Mouse (Mus musculus): ENCODE results near the gene Wdr66. TPM values are rescaled to one million over a fixed set of nuclear protein-coding genes. Genes with fewer than 3 reads are reported as not detected.

The Wdr66 gene
- polyA plus RNA-seq, 1 experiment from 2014 or later, result 1.3 TPM

- 68% methylated on average over 7 of the region's 7 CpGs for WGBS
- H3K4me3 ChIP-seq (replicated peaks), result peak overlapping the region; percentile 98
- H3K27me3 ChIP-seq, result no peaks in the 10 kb centered on the region
- peaks cover 43% of the 10 kb centered on the region for H3K4me1 ChIP-seq
- no peak for ATAC-seq (ENCODE audit: low FRiP score)
- peaks cover 12% of the 10 kb centered on the region for H3K36me3 ChIP-seq (replicated peaks)
- peak overlapping the region; percentile 99 for H3K9ac ChIP-seq
- no peaks in the 10 kb centered on the region for H3K9me3 ChIP-seq
- H3K27ac ChIP-seq, result peak overlapping the region; percentile 100
- peak overlapping the region; percentile 63 for H3K4me2 ChIP-seq
Measured at GRCm38 (mm10) chr5:123346701-123347270, 94.9 kb downstream of the Wdr66 start.

- Histone ChIP-seq H3K9me3 (no peaks in the 10 kb centered on the region), H3K4me2 (0 out of 2 replicates have a peak overlapping the region, but pooled peaks have one; percentile 63), H3K9ac (no peak overlapping the region), H3K4me1 (peaks cover 43% of the 10 kb centered on the region), H3K4me3 (replicated peaks) (no peak overlapping the region), H3K36me3 (replicated peaks) (peaks cover 24% of the 10 kb centered on the region), H3K27me3 (no peaks in the 10 kb centered on the region), H3K27ac (no peak overlapping the region)
- WGBS, result 77% methylated on average over 2 of the region's 2 CpGs
- ATAC-seq (ENCODE audit: low FRiP score), result no peak
Measured at GRCm38 (mm10) chr5:123347985-123348384, 96.1 kb downstream of the Wdr66 start.

- Histone ChIP-seq H3K4me2 (no peak overlapping the region), H3K36me3 (replicated peaks) (peaks cover 39% of the 10 kb centered on the region)
Measured at GRCm38 (mm10) chr5:123350386-123350785, 98.5 kb downstream of the Wdr66 start.

DNA sequence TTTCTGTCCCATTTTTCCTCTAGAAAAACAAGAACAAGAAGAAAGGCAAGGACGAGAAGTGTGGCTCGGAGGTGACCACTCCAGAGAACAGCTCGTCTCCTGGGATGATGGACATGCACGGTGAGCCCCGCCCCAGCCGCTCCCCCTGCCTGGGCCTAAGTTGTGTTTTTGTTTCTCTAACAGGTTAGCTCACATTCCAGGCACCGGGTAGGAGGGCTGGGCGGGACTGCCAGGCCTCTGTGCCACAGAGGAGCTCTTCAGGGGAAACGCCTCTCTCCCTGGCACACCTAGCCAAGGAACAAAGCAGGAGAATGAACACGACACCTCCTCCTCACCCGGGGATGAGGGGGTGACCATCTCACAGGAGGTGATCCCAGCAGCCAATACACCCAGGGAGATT, 104.0 kb downstream of the Wdr66 start:
- peaks cover 86% of the 10 kb centered on the region for H3K36me3 ChIP-seq (replicated peaks)
- no peak overlapping the region for H3K4me3 ChIP-seq (replicated peaks)
- no peak for ATAC-seq (ENCODE audit: low FRiP score)
- H3K27me3 ChIP-seq, result no peaks in the 10 kb centered on the region
- 83% methylated on average over 11 of the region's 11 CpGs for WGBS
- no peaks in the 10 kb centered on the region for H3K9me3 ChIP-seq
- no peak overlapping the region for H3K9ac ChIP-seq
- no peak overlapping the region for H3K4me2 ChIP-seq
- H3K4me1 ChIP-seq, result peaks cover 9% of the 10 kb centered on the region
- H3K27ac ChIP-seq, result no peak overlapping the region

More at GRCm38 (mm10) chr5:123350386-123350785, 98.5 kb downstream of the Wdr66 start:
- Histone ChIP-seq H3K27ac (no peak overlapping the region), H3K4me1 (peaks cover 35% of the 10 kb centered on the region), H3K4me3 (replicated peaks) (no peak overlapping the region), H3K9ac (no peak overlapping the region), H3K9me3 (no peaks in the 10 kb centered on the region), H3K27me3 (no peaks in the 10 kb centered on the region)
- no peak for ATAC-seq (ENCODE audit: low FRiP score)
- 77% methylated on average over 10 of the region's 10 CpGs for WGBS

DNA sequence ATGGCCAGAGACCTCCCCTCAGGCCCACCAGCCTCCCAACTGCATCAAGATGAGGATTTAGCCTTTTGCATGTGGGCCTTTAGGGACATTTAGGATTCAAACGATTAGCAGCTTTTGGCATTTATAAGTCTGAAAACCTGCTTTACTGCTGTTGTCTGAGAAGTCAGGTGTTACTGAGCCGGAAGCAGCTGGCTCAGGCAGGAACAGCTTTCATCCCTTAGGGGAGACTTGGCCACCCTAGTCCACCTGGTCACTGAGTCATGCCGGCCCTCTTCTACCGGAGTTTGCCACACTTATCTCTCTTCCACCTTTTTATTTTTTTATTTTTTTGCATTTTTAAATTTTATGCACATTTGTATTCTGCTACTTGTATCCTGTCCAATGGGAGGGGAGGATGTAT, 105.4 kb downstream of the Wdr66 start:
- 95% methylated on average over 4 of the region's 4 CpGs for WGBS
- no peak overlapping the region for H3K9ac ChIP-seq
- H3K27me3 ChIP-seq, result no peaks in the 10 kb centered on the region
- H3K27ac ChIP-seq, result no peak overlapping the region
- no peak overlapping the region for H3K4me2 ChIP-seq
- ATAC-seq (ENCODE audit: low FRiP score), result no peak
- peaks cover 90% of the 10 kb centered on the region for H3K36me3 ChIP-seq (replicated peaks)
- no peaks in the 10 kb centered on the region for H3K9me3 ChIP-seq
- no peak overlapping the region for H3K4me3 ChIP-seq (replicated peaks)
- H3K4me1 ChIP-seq, result no peaks in the 10 kb centered on the region; the same call in 1 of the 2 replicates

DNA sequence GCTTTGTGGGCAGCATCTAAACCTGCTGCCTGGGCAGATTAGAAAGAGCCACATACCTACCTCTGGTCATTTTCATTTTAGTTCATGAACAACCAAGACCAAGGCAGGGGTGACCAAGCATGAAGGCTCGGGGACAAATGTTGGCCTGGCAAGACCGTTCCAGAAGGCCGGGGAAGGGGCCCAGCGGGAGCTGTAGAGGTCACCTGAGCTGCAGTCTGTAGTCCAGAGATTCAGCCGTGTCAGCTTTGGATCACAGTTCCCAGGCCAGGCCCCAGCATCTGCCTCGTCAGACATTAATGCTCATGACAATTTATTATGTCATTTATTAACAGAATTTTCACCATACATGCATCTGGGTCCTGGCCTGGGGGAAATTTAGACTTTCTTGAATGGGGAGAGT, 107.5 kb downstream of the Wdr66 start:
- no peak overlapping the region for H3K27ac ChIP-seq
- H3K36me3 ChIP-seq (replicated peaks), result peaks cover 99% of the 10 kb centered on the region
- no peak overlapping the region for H3K4me2 ChIP-seq
- H3K9ac ChIP-seq, result no peak overlapping the region
- H3K27me3 ChIP-seq, result no peaks in the 10 kb centered on the region
- WGBS, result 93% methylated on average over 6 of the region's 6 CpGs
- no peak for ATAC-seq (ENCODE audit: low FRiP score)
- no peaks in the 10 kb centered on the region for H3K4me1 ChIP-seq
- H3K4me3 ChIP-seq (replicated peaks), result no peak overlapping the region
- H3K9me3 ChIP-seq, result no peaks in the 10 kb centered on the region

DNA sequence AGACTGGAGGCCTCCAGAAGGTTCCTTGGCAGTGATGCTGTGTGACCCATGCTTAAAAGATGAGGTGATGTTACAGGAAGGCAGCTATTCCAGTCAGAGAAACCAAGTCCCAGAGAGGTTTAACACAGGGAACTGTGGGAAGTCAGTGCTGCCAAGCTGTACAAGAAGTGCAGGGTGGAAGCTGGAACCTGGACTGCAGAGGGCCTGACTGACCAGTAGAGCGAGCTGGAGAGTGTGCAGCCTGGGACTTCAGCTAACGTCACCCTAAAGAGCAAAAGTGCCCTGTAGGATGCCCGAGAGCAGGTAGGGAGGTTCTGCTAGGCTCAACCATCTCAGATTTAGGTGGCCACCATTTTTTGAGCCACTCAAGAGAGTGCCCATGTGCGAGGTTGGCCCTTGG, 111.0 kb downstream of the Wdr66 start:
- Histone ChIP-seq H3K4me1 (no peaks in the 10 kb centered on the region), H3K4me3 (replicated peaks) (no peak overlapping the region), H3K9me3 (no peaks in the 10 kb centered on the region), H3K4me2 (no peak overlapping the region), H3K27ac (no peak overlapping the region), H3K9ac (no peak overlapping the region), H3K27me3 (no peaks in the 10 kb centered on the region), H3K36me3 (replicated peaks) (peaks cover 94% of the 10 kb centered on the region)
- ATAC-seq (ENCODE audit: low FRiP score), result no peak
- WGBS, result 83% methylated on average over 4 of the region's 4 CpGs

DNA sequence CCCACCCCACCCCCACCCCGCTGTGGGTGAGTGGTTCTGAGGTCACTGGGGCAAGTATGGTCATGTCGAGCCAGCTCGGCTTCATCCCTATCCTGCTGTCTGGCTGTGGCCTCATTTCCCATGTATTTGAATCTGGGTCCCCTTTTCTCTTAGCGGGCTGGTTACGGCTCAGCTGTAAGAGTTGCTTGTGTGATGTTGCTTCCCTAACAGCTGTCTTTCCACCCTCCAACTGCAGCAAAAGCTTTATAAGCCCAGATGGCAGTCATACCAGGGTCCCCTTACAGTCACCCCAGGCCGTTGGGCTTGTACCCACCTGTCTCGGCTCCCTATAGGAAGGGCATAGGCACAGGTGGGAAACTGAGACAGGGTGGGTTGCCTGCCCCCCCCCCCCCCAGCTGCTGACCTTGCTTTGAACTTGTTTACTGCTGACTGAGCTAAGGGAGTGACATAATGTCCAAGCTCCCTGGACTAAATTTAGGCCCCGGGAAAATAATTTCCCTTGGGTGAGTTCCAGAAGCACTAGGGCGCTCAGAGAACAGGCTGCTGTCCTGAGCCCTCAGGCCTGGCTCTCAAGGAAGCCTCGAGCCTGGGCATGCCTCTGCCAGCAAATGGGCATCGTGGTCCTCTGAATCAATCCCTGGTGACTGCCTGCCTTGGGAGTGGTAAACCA, 112.5 kb downstream of the Wdr66 start:
- H3K27ac ChIP-seq, result 0 out of 2 replicates have a peak overlapping the region, but pooled peaks have one; percentile 5
- H3K27me3 ChIP-seq, result no peaks in the 10 kb centered on the region
- no peak for ATAC-seq (ENCODE audit: low FRiP score)
- H3K36me3 ChIP-seq (replicated peaks), result peaks cover 93% of the 10 kb centered on the region
- no peaks in the 10 kb centered on the region for H3K9me3 ChIP-seq
- no peak overlapping the region for H3K9ac ChIP-seq
- H3K4me1 ChIP-seq, result no peaks in the 10 kb centered on the region
- WGBS, result 92% methylated on average over 11 of the region's 11 CpGs
- no peak overlapping the region for H3K4me3 ChIP-seq (replicated peaks)
- no peak overlapping the region for H3K4me2 ChIP-seq

DNA sequence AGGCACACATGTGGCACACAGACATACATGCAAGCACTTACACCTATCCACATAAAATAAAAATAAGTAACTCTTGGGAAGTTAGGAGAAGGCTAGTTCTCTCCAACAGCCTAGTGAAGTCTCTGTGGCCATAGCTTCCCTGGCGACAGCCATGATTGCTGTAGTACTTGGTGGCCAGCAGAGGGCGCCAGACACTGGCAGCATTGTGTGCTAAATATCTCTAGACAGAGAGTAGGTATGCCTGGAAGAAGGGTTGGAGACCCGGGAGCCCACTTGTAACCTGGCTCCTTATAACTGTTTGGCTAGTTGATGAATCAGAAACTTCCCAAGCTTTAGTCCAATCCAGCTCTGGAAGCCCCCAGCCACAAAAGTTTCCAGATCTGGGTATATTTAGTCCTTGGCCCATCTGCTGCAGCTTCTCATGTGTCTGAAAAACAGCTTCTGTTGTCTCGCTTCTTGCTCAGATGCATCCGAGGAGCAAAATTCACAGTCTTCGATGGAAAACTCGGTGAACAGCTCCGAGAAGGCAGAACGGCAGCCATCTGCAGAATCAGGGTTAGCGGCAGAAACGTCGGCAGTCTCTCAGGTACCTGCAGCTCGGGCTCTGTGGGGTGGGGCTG, 117.1 kb downstream of the Wdr66 start:
- Histone ChIP-seq H3K9me3 (no peaks in the 10 kb centered on the region), H3K27ac (no peak overlapping the region), H3K4me1 (no peaks in the 10 kb centered on the region), H3K27me3 (no peaks in the 10 kb centered on the region), H3K9ac (no peak overlapping the region), H3K4me2 (no peak overlapping the region), H3K4me3 (replicated peaks) (no peak overlapping the region), H3K36me3 (replicated peaks) (peaks cover 91% of the 10 kb centered on the region)
- WGBS, result 82% methylated on average over 13 of the region's 13 CpGs
- no peak for ATAC-seq (ENCODE audit: low FRiP score)

GRCm38 (mm10) chr5:123370049-123370448, 118.1 kb downstream of the Wdr66 start:
- no peak for ATAC-seq (ENCODE audit: low FRiP score)
- Histone ChIP-seq H3K4me2 (no peak overlapping the region), H3K4me1 (no peaks in the 10 kb centered on the region), H3K27ac (no peak overlapping the region), H3K4me3 (replicated peaks) (no peak overlapping the region), H3K9ac (no peak overlapping the region), H3K9me3 (no peaks in the 10 kb centered on the region), H3K27me3 (no peaks in the 10 kb centered on the region), H3K36me3 (replicated peaks) (peaks cover 90% of the 10 kb centered on the region)
- 93% methylated on average over 5 of the region's 5 CpGs for WGBS

DNA sequence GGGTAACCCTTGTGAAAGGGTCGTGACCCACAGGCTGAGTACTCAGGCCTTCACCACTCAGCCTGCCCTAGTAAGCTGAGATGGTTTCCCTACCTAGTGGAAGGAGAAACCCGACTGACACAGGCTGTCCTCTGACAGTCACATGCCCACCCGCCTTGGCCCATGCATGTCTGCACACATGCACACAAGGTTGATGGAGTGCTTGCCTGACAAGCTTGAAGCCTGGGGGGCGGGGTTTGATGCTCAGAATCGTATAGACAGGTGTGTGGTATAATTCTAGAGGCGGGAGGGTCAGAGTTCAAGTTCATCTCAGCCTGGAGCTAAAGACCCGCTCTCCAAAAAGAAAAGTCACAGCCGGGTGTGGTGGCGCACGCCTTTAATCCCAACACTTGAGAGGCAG, 123.4 kb downstream of the Wdr66 start:
- H3K4me1 ChIP-seq, result no peaks in the 10 kb centered on the region
- H3K27ac ChIP-seq, result no peak overlapping the region
- ATAC-seq (ENCODE audit: low FRiP score), result no peak
- H3K9ac ChIP-seq, result no peak overlapping the region
- H3K4me2 ChIP-seq, result no peak overlapping the region
- H3K36me3 ChIP-seq (replicated peaks), result peaks cover 47% of the 10 kb centered on the region
- H3K9me3 ChIP-seq, result no peaks in the 10 kb centered on the region
- H3K27me3 ChIP-seq, result no peaks in the 10 kb centered on the region
- 92% methylated on average over 10 of the region's 10 CpGs for WGBS
- no peak overlapping the region for H3K4me3 ChIP-seq (replicated peaks)

DNA sequence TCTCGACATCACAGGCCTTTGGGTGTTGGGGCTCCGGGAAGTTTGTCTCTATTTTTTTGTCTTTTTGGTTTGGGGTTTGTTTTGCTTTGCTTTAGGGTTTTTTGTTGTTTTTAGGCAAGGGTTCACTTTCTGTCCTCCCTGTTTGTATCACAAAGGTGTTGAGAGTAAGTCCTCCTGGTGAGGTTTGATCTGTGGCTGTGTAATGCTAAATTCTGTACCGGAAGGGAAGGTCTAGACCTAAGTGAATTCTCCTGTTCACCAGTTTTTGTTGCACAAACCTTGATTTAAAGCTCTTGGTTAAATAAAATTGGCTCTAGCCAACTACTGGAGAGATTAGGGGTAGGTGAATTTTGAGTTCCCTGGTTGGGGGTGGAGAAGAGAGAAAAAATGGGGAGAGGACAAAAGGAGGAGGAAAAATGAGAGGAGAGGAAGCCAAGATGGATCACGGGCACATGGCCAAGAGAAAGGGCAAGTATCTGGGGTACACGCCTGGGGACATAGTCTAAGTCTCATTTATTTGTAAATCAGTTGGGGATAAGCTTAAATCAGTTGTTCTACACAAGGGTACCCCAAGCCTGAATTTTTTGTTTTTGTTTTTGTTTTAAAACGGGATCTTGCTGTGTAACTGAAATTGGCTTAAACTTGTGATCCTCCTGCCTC, 124.0 kb downstream of the Wdr66 start:
- no peak overlapping the region for H3K4me3 ChIP-seq (replicated peaks)
- no peak overlapping the region for H3K9ac ChIP-seq
- H3K27me3 ChIP-seq, result no peaks in the 10 kb centered on the region
- no peak overlapping the region for H3K4me2 ChIP-seq
- 92% methylated on average over 6 of the region's 6 CpGs for WGBS
- no peaks in the 10 kb centered on the region for H3K9me3 ChIP-seq
- no peaks in the 10 kb centered on the region for H3K4me1 ChIP-seq
- 0 out of 2 replicates have a peak overlapping the region, but pooled peaks have one; percentile 25 for H3K27ac ChIP-seq
- ATAC-seq (ENCODE audit: low FRiP score), result no peak
- peaks cover 41% of the 10 kb centered on the region for H3K36me3 ChIP-seq (replicated peaks)
